Mouse (Mus musculus): ENCODE results near the gene Bpnt1.

DNA sequence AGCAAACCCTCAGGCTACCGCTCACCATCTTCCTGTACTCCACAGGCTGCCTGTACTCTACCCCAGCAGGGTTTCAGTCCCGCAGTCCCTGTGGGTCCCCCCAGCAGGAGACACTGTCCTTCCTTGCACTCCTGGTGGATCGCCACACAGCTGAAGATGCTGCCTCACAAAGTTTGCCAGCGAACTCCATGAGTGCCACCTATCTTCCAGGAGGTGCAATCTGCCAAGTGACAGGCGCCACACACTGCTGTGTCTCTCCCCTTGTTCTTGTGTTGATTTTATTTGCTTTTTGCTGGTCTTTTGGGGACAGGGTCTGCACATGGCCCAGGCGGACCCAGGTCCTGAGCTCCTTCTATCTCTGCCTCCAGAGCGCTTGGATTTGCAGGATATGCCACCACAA is 35.1 kb upstream of the Bpnt1 start:
- TF ChIP-seq GATA1 (IDR thresholded peaks at IDR 0.05; ENCODE audit: borderline replicate concordance, low read length), result no peak
- TF ChIP-seq FLI1 (IDR thresholded peaks at IDR 0.05; ENCODE audit: low read length), result no peak
